Mouse (Mus musculus): ENCODE results near the gene Dennd4b. TPM values are rescaled to one million over a fixed set of nuclear protein-coding genes. Genes with fewer than 3 reads are reported as not detected.

Gene Dennd4b
- polyA plus RNA-seq, 1 experiment = 6.6 TPM

GRCm38 (mm10) chr3:90323119-90323518, 58.1 kb downstream of the Dennd4b start:
- Histone ChIP-seq H3ac (ENCODE audit: control insufficient read depth, insufficient read length) (no peak overlapping the region), H3K4me2 (ENCODE audit: low read depth) (no peak overlapping the region), H3K36me3 (ENCODE audit: control insufficient read depth, insufficient read depth) (no peaks in the 10 kb centered on the region), H3K4me3 (no peak overlapping the region), H3K27me3 (ENCODE audit: control insufficient read depth, insufficient read depth, insufficient read length) (no peaks in the 10 kb centered on the region), H3K79me2 (ENCODE audit: control insufficient read depth, insufficient read depth) (peaks cover 100% of the 10 kb centered on the region)
- no peak for TF ChIP-seq POLR2AphosphoS2 (IDR thresholded peaks at IDR 0.05; ENCODE audit: insufficient read length, low read depth)
- TF ChIP-seq MAX (IDR thresholded peaks at IDR 0.05; ENCODE audit: low read depth) = no peak
- TF ChIP-seq SRF (IDR thresholded peaks at IDR 0.05; ENCODE audit: control insufficient read depth, insufficient read length, low read depth) = no peak
- no peak for TF ChIP-seq MYOD1 (IDR thresholded peaks at IDR 0.05; ENCODE audit: control insufficient read depth in 1 of 3, insufficient read length in 2 of 3, low read depth in 2 of 3)
- TF ChIP-seq TCF12 (IDR thresholded peaks at IDR 0.05; ENCODE audit: insufficient read depth, poor library complexity, severe bottlenecking) = no peak
- no peak for TF ChIP-seq TCF3 (IDR thresholded peaks at IDR 0.05; ENCODE audit: insufficient read length, low read depth)
- no peak for TF ChIP-seq E2F4 (IDR thresholded peaks at IDR 0.05; ENCODE audit: insufficient read depth)
- no peak for TF ChIP-seq CEBPB (IDR thresholded peaks at IDR 0.05; ENCODE audit: insufficient read depth, poor library complexity, severe bottlenecking)
- TF ChIP-seq USF1 (IDR thresholded peaks at IDR 0.05; ENCODE audit: low read depth) = no peak
- TF ChIP-seq MYOG (IDR thresholded peaks at IDR 0.05; ENCODE audit: control insufficient read depth in 1 of 3, insufficient read depth in 1 of 3, insufficient read length in 2 of 3, low read depth in 2 of 3) = no peak
- no peak for TF ChIP-seq POLR2A (IDR thresholded peaks at IDR 0.05; ENCODE audit: insufficient read length, low read depth)

Other genes with a start within 250 kb of the Dennd4b start
- gene 4933434E20Rik, start 213.5 kb upstream of the Dennd4b start, polyA plus RNA-seq (2012; fragmentation: generic; extraction: Trizol) = 83.8 TPM
- gene Ubap2l, start 212.6 kb upstream of the Dennd4b start, polyA plus RNA-seq (2012; fragmentation: generic; extraction: Trizol) = 77.5 TPM
- 290 TPM for gene Tpm3, start 192.5 kb upstream of the Dennd4b start, polyA plus RNA-seq (2012; fragmentation: generic; extraction: Trizol)
- gene Nup210l, start 161.1 kb upstream of the Dennd4b start, polyA plus RNA-seq (2012; fragmentation: generic; extraction: Trizol) = 0.35 TPM
- 3,699 TPM for gene Rps27, start 51.5 kb upstream of the Dennd4b start, polyA plus RNA-seq (2012; fragmentation: generic; extraction: Trizol)
- 28.1 TPM for gene Rab13, start 51.5 kb upstream of the Dennd4b start, polyA plus RNA-seq (2012; fragmentation: generic; extraction: Trizol)
- 39.9 TPM for gene Jtb, start 33.6 kb upstream of the Dennd4b start, polyA plus RNA-seq (2012; fragmentation: generic; extraction: Trizol)
- gene Creb3l4, start 21.7 kb upstream of the Dennd4b start, polyA plus RNA-seq (2012; fragmentation: generic; extraction: Trizol) = 0.22 TPM
- gene Slc39a1, start 17.0 kb upstream of the Dennd4b start, polyA plus RNA-seq (2012; fragmentation: generic; extraction: Trizol) = 111 TPM
- 19.9 TPM for gene Crtc2, start 11.0 kb upstream of the Dennd4b start, polyA plus RNA-seq (2012; fragmentation: generic; extraction: Trizol)
- gene Gatad2b, start 28.0 kb downstream of the Dennd4b start, polyA plus RNA-seq (2012; fragmentation: generic; extraction: Trizol) = 14.7 TPM
- 3.4 TPM for gene Slc27a3, start 124.8 kb downstream of the Dennd4b start, polyA plus RNA-seq (2012; fragmentation: generic; extraction: Trizol)
- gene Ints3, start 168.4 kb downstream of the Dennd4b start, polyA plus RNA-seq (2012; fragmentation: generic; extraction: Trizol) = 24.2 TPM
- gene Npr1, start 200.7 kb downstream of the Dennd4b start, polyA plus RNA-seq (2012; fragmentation: generic; extraction: Trizol) = 0.22 TPM
- 50.4 TPM for gene Ilf2, start 210.9 kb downstream of the Dennd4b start, polyA plus RNA-seq (2012; fragmentation: generic; extraction: Trizol)
- gene Snapin, start 225.8 kb downstream of the Dennd4b start, polyA plus RNA-seq (2012; fragmentation: generic; extraction: Trizol) = 33.7 TPM
- 108 TPM for gene Chtop, start 244.3 kb downstream of the Dennd4b start, polyA plus RNA-seq (2012; fragmentation: generic; extraction: Trizol)
- 189 TPM for gene S100a1, start 249.2 kb downstream of the Dennd4b start, polyA plus RNA-seq (2012; fragmentation: generic; extraction: Trizol)
- gene S100a13, start 249.2 kb downstream of the Dennd4b start, polyA plus RNA-seq (2012; fragmentation: generic; extraction: Trizol) = 106 TPM

Measured in myocyte (in vitro differentiated cells).